ENCODE assay signal across 13 mouse cellular contexts in genomic region chr2:17523791-17524190, GRCm38 (mm10).
DNase-seq lines count a peak whose midpoint lies in the region; ATAC-seq lines count a peak whose summit lies in the region.
"Had no signal": no experiment of that assay in that cellular context is flagged by ENCODE, and none has a peak within 500 bp of the region (broad histone marks: within the 10 kb centered on the region; RNA-seq: fewer than 3 reads in every experiment).

No protein-coding gene starts in this region.

- WGBS in neural tube, embryonic 13.5 days, result 49% methylated on average over 4 of the region's 4 CpGs
- WGBS in neural tube, embryonic 15.5 days, result 69% methylated on average over 4 of the region's 4 CpGs
- WGBS in intestine, embryonic 15.5 days, result 29% methylated on average over 4 of the region's 4 CpGs

- H3K4me3 ChIP-seq in neural tube, embryonic 13.5 days, result no peak overlapping the region
- no peak overlapping the region for H3K4me3 ChIP-seq in neural tube, embryonic 15.5 days (replicated peaks)
- H3K4me3 ChIP-seq in intestine, embryonic 15.5 days (replicated peaks), result no peak overlapping the region
- H3K4me3 ChIP-seq: left cerebral cortex, adult 2 months; liver, embryonic 13.5 days had no signal

- H3K27ac ChIP-seq in neural tube, embryonic 13.5 days (replicated peaks), result peak overlapping the region; percentile 18
- no peak overlapping the region for H3K27ac ChIP-seq in neural tube, embryonic 15.5 days (replicated peaks)
- no peak overlapping the region for H3K27ac ChIP-seq in intestine, embryonic 15.5 days
- H3K27ac ChIP-seq: left cerebral cortex, adult 2 months; liver, embryonic 13.5 days; macrophage had no signal

- H3K36me3 ChIP-seq in neural tube, embryonic 13.5 days, result no peaks in the 10 kb centered on the region
- no peaks in the 10 kb centered on the region for H3K36me3 ChIP-seq in neural tube, embryonic 15.5 days
- no peaks in the 10 kb centered on the region for H3K36me3 ChIP-seq in intestine, embryonic 15.5 days
- H3K36me3 ChIP-seq: liver, embryonic 13.5 days had no signal

- peaks cover 37% of the 10 kb centered on the region for H3K4me1 ChIP-seq in neural tube, embryonic 13.5 days (replicated peaks)
- peaks cover 14% of the 10 kb centered on the region for H3K4me1 ChIP-seq in neural tube, embryonic 15.5 days
- no peaks in the 10 kb centered on the region for H3K4me1 ChIP-seq in intestine, embryonic 15.5 days (replicated peaks)
- H3K4me1 ChIP-seq: liver, embryonic 13.5 days had no signal

- H3K9ac ChIP-seq in neural tube, embryonic 13.5 days, result no peak overlapping the region
- H3K9ac ChIP-seq in neural tube, embryonic 15.5 days (replicated peaks), result no peak overlapping the region
- H3K9ac ChIP-seq in intestine, embryonic 15.5 days, result no peak overlapping the region
- H3K9ac ChIP-seq: liver, embryonic 13.5 days had no signal

- no peaks in the 10 kb centered on the region for H3K27me3 ChIP-seq in neural tube, embryonic 13.5 days
- H3K27me3 ChIP-seq in neural tube, embryonic 15.5 days (replicated peaks), result no peaks in the 10 kb centered on the region
- H3K27me3 ChIP-seq in intestine, embryonic 15.5 days (replicated peaks), result no peaks in the 10 kb centered on the region
- H3K27me3 ChIP-seq: liver, embryonic 13.5 days had no signal

- no peak overlapping the region for H3K4me2 ChIP-seq in neural tube, embryonic 13.5 days
- H3K4me2 ChIP-seq in neural tube, embryonic 15.5 days, result no peak overlapping the region
- no peak overlapping the region for H3K4me2 ChIP-seq in intestine, embryonic 15.5 days (replicated peaks)
- H3K4me2 ChIP-seq: liver, embryonic 13.5 days had no signal

- no peak for ATAC-seq in neural tube, embryonic 13.5 days (ENCODE audit: low read depth)
- no peak for ATAC-seq in neural tube, embryonic 15.5 days (ENCODE audit: low FRiP score)
- ATAC-seq in intestine, embryonic 15.5 days, result peak; percentile 49
- ATAC-seq in cerebellum, adult (ENCODE audit: insufficient number of reproducible peaks, low FRiP score, low TSS enrichment), result no peak
- ATAC-seq: inflammation-experienced regulatory T-cells, adult 6 months had no signal

- no peaks in the 10 kb centered on the region for H3K9me3 ChIP-seq in neural tube, embryonic 13.5 days
- H3K9me3 ChIP-seq in neural tube, embryonic 15.5 days (replicated peaks), result no peaks in the 10 kb centered on the region
- no peaks in the 10 kb centered on the region for H3K9me3 ChIP-seq in intestine, embryonic 15.5 days
- H3K9me3 ChIP-seq: liver, embryonic 13.5 days had no signal

- peak; percentile 54 for DNase-seq in heart, adult 8-10 months (ENCODE audit: low spot score)
- DNase-seq in thymus, postnatal 25 days, result no peak
- DNase-seq in right cerebral cortex, postnatal 14 days, result no peak
- DNase-seq: gastrocnemius, postnatal 14 days; liver, embryonic 13.5 days; thymus, postnatal 4 days had no signal
